Mouse (Mus musculus) spleen, embryonic (tissue): Measurements from ENCODE around the gene Pcyox1.

Source experiments
- CTCF ChIA-PET: fragments of 350-600 bp; sonication (Branson Sonifier 250); formaldehyde crosslinking; loops from one replicate; lab custom pipeline; 2022; lab: Charles Lee

The Pcyox1 gene

DNA sequence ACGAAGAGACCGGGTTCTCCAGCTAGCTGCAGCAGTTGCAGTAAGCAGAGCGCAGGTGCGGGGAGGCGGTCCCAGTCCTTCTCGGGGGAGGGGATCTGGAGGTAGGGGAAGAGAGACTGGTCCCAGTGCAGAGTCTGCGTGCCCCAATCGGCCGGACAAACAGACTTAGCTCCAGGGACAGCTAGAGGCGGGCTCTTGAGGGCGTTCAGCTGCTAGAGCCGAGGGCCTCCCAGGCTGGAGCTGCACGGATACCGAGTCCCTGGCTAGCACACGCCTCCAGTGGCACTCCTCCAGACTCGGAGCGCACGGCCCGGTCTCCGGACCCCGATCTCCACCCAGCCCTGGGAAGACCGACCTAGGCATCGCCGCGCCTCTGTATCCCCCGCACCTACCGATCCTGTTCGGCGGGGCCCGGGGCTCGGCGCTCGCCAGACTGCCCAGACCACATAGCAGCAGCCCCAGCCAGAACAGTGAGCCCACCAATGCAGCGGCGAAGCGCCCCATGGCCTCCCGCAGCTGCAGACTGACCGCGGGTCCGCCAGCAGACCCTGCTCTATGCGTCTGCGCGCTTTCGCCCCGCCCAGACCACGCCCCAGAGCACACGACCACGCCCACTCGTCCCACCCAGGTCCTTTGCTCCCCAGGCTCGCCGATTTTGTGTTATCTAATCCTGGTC is at the start of gene Pcyox1:
Pcyox1 (minus strand) TSS at position 574 of the 676 bp plus-strand sequence.
- CTCF ChIA-PET, result no interaction called here

DNA sequence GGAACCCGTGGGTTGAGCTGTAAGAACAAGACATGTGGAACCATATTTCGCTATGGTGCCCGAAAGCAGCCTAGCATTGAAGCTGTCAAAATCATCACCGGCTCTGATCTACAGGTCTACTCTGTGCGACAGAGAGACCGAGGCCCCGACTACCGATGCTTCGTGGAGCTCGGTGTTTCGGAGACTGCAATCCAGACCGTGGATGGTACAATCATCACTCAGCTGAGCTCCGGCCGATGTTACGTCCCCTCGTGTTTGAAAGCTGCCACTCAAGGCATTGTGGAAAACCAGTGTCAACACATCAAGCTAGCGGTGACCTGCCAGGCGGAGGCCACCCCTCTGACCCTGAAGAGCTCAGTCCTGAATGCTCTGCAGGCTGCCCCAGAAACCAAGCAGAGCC is 48.6 kb upstream of the Pcyox1 start:
- CTCF ChIA-PET, result no interaction called here

DNA sequence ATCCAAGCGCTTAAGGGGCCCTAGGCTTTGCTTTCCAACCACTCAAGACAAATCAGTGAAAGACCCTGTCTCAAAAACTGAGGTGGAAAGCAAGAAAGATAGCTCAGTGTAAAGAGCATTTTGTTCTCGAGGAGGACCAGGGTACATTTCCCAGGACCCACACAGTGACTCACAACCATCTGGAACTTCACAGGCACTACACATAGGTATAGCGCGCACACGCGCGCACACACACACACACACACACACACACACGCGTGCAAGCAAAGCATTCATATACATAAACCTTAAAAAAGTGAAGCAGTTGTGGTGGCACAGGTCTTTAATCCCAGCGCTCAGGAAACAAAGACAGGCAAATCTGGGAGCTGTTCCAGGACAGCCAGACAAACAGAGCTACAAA is 44.6 kb upstream of the Pcyox1 start:
- CTCF ChIA-PET, result no interaction called here

DNA sequence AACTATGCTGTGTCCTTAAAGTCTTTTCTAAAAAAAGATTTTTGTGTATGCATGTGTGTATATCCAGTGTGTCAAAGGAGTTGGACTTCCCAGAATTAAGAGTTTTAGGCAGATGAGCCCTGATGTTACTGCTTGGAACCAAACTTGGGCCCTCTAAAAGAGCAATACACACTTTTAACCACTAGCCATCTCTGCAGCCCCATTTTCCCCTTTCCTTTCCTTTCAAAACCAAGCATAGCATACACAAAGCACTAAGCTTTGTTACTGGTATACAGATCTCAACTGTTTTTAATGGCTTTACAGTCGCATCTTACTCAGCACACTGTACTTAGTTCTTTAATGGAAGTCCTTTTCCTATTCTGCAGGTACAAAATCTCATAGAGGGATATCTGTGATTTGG is 42.6 kb upstream of the Pcyox1 start:
- CTCF ChIA-PET, result interaction anchor here (0.7 kb wide), 1 partner anchor 34 kb away, joined by 3 read pairs; no protein-coding TSS in a partner anchor

DNA sequence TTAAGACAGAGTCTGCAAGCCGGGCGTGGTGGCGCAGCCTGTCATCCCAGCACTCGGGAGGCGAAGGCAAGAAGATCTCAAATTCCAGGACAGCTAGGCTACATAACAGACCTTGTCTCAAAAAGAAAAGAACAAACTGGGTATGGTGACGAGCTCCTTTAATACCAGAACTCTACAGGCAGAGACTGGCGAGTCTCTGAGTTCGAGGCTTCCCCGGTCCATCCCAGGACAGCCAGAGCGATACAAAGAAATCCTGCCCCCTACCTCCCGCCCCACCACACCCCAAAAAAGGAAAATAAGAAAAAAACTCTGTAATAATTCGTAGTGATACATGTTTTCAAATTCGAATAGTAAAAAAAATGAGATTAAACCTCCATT is 42.2 kb upstream of the Pcyox1 start:
- CTCF ChIA-PET, result interaction anchor here (0.7 kb wide), 1 partner anchor 34 kb away, joined by 3 read pairs; no protein-coding TSS in a partner anchor

DNA sequence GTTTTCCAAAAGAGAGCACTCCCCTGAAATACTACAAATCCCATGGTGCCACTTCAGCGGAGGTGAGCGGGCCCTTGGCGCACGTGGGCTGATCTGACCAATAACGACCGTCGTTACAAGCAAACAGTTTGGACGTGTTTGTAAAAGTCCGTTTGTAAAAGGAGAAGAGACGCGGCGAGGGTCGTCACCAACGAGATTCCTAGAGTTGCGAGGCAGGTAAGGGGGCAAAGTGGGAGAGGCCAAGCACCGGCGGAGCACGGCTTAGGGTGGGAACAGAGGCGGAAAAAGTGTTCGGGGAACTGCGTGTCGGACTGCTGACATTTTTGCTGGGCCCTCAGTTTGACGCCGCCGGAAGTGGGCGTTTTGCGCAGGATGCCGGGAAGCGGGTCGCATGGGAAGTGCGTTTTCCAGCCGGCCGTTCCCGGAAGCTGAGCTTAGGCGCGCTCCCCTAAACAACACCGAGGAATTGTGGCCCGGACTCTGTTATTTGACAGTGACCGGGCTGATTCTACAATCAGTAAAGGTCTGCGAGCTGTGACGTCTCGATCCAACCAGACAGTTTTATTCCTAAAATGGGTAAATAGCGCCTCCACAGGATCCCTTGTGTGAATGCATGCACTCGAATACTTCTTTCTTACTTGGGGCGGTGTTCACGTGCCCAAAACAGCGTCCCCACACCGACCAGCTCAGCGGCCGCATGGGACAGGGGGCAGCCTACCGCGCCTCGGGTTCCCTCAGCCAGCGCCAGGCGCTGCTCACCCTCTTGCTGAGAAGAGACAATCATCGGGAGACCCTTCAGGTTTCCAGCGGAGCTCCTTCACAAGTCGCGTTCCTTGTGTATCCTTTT is 41.5 kb upstream of the Pcyox1 start, which contains the start of gene C87436:
C87436 (plus strand) TSS at position 103 of the 847 bp plus-strand sequence.
- CTCF ChIA-PET, result interaction anchor here (0.7 kb wide), 1 partner anchor 33 kb away, joined by 3 read pairs; no protein-coding TSS in a partner anchor

DNA sequence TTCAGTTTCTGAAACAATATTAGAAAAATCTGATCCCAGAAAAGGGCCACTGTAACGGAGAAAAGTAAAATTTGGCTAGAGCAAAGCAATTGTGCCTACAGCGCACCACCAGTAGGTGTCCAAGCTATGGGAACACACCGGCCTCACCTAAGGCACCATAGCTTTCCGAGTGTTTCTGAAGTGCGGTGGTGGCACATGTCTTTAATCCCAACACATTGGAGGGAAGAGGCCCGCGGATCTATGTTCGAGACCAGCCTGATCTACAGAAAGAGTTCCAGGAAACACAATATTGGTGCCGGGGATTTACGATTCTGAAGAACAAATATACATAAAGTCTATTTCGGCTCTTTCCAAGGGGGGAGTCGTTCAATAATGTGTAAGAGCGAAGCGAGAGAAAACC is 40.8 kb upstream of the Pcyox1 start:
- CTCF ChIA-PET, result interaction anchor here (1.1 kb wide), 1 partner anchor 31 kb away, joined by 3 read pairs; no protein-coding TSS in a partner anchor

DNA sequence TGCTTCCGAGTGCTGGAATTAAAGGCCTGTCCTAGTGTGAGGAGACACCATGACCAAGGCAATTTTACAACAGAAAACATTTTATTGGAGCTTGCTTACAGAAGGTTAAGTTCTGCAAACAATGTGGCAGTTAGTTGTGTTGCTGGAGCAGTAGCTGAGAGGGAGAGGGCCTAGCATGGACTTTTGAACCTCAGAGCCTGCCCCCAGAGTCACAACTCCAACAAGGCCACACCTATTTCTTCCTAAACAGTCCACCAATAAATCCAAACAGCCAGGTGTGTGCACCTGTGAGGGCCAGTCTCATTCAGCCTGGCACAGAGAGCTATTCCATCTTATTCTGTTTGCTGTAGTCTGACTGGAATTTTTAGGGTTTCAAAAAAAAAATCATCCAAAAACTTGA is 36.7 kb upstream of the Pcyox1 start:
- CTCF ChIA-PET, result no interaction called here

DNA sequence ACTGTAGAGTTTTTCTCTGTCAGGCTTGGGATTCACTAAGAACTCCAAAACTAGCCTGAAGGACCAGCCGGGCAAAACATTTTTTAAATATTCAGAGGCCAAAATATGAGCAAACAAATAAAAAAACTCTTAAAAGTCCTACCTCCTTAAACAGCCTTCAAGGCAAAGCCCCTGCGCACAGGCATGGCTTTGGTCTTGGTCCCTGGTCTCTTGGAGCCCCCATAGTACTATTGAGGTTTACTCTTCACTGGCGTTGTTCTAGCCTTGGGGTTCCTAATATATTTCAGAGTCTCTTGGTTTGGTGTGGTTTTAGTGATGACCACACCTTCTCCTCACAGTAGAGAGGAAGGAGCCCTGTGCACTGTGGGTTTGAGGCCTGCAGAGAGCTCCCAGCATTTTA is 34.6 kb upstream of the Pcyox1 start:
- CTCF ChIA-PET, result no interaction called here

DNA sequence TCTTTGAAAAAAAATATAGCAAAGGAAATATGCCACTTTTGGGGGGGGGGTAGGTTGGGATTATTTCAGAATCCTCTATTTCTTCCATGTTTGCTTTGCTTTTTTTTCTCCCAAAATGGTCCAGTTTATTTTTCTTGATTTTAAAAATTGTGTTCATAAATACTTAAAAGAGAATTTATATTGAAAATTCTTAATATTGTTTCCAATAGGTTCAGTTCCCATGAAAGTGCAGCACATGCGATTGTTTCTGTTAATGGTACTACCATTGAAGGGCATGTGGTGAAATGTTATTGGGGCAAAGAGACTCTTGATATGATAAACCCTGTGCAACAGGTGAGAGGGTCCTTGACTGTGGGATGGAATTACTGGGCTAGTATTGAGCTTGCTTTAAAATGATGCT is 29.4 kb upstream of the Pcyox1 start, which contains the start of gene Gm44790:
Gm44790 (plus strand) TSS at position 301 of the 400 bp plus-strand sequence.
- CTCF ChIA-PET, result interaction anchor here (1.1 kb wide), 1 partner anchor 59 kb away, joined by 3 read pairs; no protein-coding TSS in a partner anchor

DNA sequence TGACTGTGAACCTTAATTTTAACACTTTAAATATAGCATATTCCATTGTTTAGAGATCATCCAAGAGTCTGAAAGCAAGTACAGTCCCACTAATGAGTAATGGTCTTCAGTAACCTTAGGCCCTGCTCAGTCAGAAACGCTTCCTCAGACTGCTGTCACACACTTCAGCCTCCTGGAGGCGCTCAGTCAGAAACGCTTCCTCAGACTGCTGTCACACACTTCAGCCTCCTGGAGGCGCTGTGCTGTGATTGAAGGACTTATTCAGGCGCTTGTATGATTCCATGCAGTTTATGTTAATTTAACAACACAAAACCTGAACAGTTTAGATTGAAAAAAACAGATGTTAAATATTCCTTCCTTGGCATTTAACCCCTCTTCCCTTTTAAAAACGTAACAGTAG is 23.5 kb upstream of the Pcyox1 start:
- CTCF ChIA-PET, result no interaction called here

DNA sequence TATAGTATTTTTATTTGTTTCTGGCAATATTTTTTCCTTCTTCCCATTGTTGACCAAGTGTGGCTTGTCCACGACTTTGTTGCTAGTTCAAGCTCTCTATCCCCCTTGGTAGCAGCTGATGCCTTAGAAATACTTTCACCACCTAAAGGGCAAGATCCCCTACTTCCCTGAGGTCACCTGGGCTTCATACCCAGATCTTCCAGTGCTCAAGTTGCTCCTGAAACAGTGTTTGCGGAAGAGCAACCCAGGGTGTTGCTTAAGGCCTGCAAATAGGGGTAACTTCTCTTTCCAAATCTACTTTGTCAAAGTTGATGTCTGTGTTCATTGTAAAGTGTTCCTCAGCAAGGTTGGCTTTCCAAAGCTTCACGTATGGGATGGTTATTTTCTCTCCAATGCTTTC is 22.3 kb upstream of the Pcyox1 start:
- CTCF ChIA-PET, result interaction anchor here (0.6 kb wide), 1 partner anchor 79 kb away, joined by 3 read pairs; no protein-coding TSS in a partner anchor

DNA sequence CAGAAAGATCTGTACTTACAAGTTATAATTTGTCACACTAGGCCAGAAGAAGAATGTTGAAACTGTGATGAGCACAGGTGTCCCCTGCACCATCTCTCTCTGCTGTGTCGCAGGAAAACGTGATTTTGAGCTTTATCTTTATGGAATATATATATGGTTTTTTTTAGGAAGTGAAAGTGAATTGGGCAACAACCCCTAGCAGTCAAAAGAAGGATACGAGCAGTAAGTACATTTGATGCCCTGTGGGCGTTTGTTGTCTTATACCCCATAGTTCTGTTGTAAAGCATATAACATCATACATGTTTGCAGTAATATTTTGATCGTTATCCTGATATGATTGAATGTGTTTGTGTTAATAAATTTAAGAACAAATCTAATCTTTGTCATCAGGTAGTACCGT is 21.8 kb upstream of the Pcyox1 start:
- CTCF ChIA-PET, result interaction anchor here (0.7 kb wide), 1 partner anchor 63 kb away, joined by 3 read pairs; no protein-coding TSS in a partner anchor

DNA sequence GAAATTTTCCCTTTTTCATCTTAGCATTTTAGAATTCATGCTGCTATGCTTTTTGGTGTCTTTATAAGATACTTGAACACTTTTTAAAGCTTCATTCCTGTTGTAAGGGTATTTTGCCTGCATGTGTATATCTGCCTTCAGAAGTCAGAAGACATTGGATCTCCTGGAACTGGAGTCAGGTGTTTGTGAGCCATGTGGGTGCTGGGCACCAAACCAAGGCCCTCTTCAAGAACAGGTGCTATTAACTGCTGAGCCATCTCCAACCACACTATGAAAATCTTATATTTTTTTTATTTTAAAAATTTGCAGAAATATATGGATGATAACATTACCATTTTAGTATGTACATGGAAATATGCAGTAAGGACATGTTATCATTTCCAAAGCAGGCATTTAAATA is 9.4 kb upstream of the Pcyox1 start:
- CTCF ChIA-PET, result interaction anchor here (0.7 kb wide), 2 partner anchors 328 to 417 kb away, joined by 3 to 6 read pairs; no protein-coding TSS in a partner anchor

DNA sequence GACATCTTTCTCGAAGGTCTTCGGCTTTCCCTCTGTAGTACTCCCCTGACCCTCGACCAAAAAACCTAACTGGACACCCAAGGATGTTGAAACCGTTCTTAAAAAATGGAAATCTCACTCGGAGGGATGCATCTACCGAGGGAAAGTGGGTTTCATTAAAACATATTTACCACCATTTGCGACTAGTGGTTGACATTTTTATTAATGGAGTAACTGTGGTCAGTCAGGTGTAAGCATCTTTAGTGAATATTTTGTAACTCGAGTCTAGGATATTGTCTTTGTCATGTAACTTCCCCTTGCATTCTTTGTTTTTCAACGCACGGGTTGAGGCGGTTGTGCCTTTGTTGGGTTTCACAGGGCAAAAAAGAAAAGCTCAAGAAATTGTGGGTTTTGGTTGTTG is 8.0 kb upstream of the Pcyox1 start:
- CTCF ChIA-PET, result interaction anchor here (0.6 to 0.7 kb wide), 2 partner anchors 9 to 34 kb away, joined by 3 to 5 read pairs; no protein-coding TSS in a partner anchor

DNA sequence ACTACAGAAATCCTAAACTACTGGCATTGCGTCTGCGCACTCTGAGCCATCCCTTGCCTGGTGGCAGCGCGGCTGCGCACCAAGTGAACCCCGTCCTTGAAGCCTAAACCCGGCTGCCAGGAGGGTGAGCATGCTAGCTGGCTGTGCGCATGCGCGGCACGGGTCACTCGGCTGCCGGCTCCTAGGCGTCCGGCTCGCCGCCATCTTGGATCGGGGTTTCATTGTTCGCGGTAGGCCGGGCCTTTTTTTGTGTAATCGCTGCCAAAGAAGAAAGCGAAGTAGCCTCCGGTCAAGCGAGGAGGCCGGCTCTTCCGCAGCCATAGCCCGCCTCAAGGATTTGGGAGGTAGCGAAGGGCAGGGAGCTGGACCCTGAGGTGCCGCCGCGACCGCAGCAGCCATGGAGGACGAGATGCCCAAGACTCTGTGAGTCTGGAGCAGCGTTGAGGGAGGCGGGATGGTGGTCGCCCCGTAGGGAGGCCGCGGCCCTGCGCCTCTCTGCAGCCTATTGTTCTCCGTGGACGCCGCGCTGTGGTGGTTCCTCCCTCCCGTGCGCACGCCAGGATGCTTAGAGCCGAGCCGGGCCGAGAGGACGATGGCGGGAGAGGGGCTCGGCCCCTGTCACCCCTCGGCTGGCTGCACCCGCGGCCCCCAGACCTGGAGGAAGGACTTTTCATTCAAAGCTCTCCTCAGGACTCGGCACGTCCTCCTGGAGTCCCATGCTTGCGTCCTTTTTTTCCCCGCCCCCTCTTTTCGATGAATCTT is 7.3 kb upstream of the Pcyox1 start, which contains the start of gene Tia1:
Tia1 (plus strand) TSS at position 120 of the 762 bp plus-strand sequence.
- CTCF ChIA-PET, result interaction anchor here (0.7 kb wide), 1 partner anchor 10 kb away, joined by 5 read pairs; no protein-coding TSS in a partner anchor

DNA sequence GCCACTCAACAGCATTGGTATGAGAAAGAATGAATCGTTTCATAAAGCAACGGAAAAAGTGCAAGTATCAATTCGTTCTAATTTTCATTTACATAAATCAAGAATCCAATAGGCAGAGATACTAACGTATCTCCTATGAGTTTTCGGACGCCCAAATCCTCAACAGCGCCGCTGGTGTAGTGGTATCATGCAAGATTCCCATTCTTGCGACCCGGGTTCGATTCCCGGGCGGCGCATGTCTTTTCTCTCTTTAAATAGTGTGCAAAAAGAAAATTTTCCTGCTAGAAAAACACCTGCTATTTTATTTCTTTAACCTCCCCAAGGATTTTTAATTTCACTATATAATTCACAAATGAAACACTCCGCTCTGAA is 6.8 kb upstream of the Pcyox1 start:
- CTCF ChIA-PET, result no interaction called here

DNA sequence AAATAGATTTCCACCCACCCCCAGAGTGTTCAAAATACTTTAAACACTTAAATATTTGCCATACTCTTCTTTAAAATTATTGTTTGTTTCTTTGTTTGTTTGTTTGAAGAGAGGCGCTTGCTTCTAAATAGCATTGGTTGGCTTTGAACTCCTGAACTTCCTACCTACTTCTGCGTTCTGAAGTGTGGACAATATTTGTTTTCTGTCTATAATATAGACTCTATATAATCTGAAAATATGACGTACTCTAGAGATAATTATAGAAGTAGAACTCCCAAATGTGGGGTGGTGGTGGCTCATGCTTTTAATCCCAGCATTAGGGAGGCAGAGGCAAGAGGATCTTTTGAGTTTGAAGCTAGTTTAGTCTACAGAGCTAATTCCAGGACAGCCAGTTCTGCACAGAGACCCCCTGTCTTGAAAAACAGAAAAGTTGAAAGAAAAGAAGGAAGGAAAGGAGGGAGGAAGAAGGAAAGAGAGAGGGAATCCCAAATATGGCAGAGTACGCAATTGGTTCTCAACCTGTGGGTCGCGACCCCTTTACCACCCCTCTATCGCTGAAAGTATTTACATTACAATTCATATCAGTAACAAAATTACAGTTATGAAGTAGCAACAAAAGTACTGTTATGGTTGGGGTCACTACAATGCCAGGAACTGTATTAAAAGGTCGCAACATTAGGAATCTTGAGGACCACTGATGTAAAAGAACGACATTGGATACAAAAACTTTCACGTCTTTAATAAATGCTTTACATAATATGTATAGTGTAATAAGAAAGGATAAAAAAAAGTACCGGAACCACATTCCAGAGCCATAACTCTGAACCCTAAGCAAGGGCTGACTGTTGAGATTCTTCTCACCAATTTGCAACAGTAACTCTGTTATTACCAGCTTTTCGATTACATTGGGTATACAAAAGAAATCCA is 6.0 kb upstream of the Pcyox1 start:
- CTCF ChIA-PET, result interaction anchor here (1.5 kb wide), 1 partner anchor 12 kb away, joined by 3 read pairs; no protein-coding TSS in a partner anchor

DNA sequence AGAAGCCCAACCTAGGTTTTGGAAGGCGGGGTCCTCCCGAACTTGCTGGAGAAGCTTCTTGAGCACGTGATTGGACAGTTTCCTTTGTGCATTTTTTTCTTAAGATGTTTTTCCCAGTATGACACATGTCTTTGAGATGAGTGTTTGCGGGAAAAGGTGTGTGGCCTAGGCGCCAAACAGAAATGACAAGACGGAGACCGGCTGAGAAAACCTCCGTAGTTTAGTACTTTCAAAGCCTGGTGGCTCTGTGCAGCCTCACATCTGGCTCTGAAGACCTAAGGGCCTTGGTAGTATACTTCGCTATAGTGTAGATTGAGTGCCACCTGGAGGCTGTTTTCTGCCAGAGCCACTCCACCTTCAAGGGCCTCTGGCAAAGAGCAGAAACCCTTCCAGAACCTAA is 4.0 kb upstream of the Pcyox1 start:
- CTCF ChIA-PET, result interaction anchor here (0.6 to 0.9 kb wide), 6 partner anchors 26 to 1668 kb away, joined by 3 to 4 read pairs (median 3); no protein-coding TSS in a partner anchor

DNA sequence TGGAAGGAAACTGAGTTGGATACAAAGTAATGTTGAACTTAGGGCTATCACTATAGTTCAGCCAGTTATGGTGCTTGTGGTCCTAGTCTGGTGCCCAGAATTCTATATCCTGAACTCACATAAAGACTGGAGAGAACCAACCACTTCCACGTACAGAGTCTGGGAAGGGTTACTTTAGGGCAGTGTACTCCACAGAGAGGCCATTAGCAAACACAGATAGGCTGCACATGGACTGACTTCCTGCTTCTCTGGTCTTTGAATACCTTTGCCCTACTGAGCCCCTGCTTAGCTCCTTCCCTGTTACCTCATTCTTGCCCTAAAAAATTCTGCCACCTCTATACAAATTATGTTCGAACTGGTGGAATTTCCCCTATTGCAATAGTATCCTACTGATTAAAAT is 3.0 kb upstream of the Pcyox1 start:
- CTCF ChIA-PET, result interaction anchor here (0.7 to 0.8 kb wide), 2 partner anchors 143 to 1667 kb away, joined by 3 read pairs; no protein-coding TSS in a partner anchor
